Mouse (Mus musculus): ENCODE results near the gene Ap1s1.

The Ap1s1 gene

GRCm38 (mm10) chr5:137045402-137046323 lies at the start of gene Ap1s1:
Gene Ap1s1, minus strand, starts transcription at chr5:137046135.
- DNase-seq (ENCODE audit: low spot score in 2 of 2) = peak; percentile 97

- no peak for DNase-seq (ENCODE audit: low spot score in 2 of 2)
Measured at GRCm38 (mm10) chr5:137095135-137095534, 49.2 kb upstream of the Ap1s1 start.

GRCm38 (mm10) chr5:137093720-137094119 lies 47.8 kb upstream of the Ap1s1 start:
- DNase-seq (ENCODE audit: low spot score in 2 of 2) = no peak

- DNase-seq (ENCODE audit: low spot score in 2 of 2) = no peak
Measured at GRCm38 (mm10) chr5:137091560-137091959, 45.6 kb upstream of the Ap1s1 start.

- no peak for DNase-seq (ENCODE audit: low spot score in 2 of 2)
Measured at GRCm38 (mm10) chr5:137090870-137091269, 44.9 kb upstream of the Ap1s1 start.

GRCm38 (mm10) chr5:137087410-137087809 lies 41.5 kb upstream of the Ap1s1 start:
- no peak for DNase-seq (ENCODE audit: low spot score in 2 of 2)

- no peak for DNase-seq (ENCODE audit: low spot score in 2 of 2)
Measured at GRCm38 (mm10) chr5:137085731-137086130, 39.8 kb upstream of the Ap1s1 start.

- DNase-seq (ENCODE audit: low spot score in 2 of 2) = no peak
Measured at GRCm38 (mm10) chr5:137085021-137085420, 39.1 kb upstream of the Ap1s1 start.

- DNase-seq (ENCODE audit: low spot score in 2 of 2) = no peak
Measured at GRCm38 (mm10) chr5:137083051-137083450, 37.1 kb upstream of the Ap1s1 start.

- peak in 1 of 2 experiments; percentile 26 for DNase-seq (ENCODE audit: low spot score in 2 of 2)
Measured at GRCm38 (mm10) chr5:137079849-137080248, 33.9 kb upstream of the Ap1s1 start.

GRCm38 (mm10) chr5:137078616-137079015 lies 32.7 kb upstream of the Ap1s1 start:
- no peak for DNase-seq (ENCODE audit: low spot score in 2 of 2)

GRCm38 (mm10) chr5:137078041-137078440 lies 32.1 kb upstream of the Ap1s1 start:
- DNase-seq (ENCODE audit: low spot score in 2 of 2) = no peak

- no peak for DNase-seq (ENCODE audit: low spot score in 2 of 2)
Measured at GRCm38 (mm10) chr5:137077187-137077586, 31.3 kb upstream of the Ap1s1 start.

- DNase-seq (ENCODE audit: low spot score in 2 of 2) = peak in 1 of 2 experiments; percentile 48
Measured at GRCm38 (mm10) chr5:137076191-137076930, 30.4 kb upstream of the Ap1s1 start.

GRCm38 (mm10) chr5:137075726-137076125 lies 29.8 kb upstream of the Ap1s1 start:
- no peak for DNase-seq (ENCODE audit: low spot score in 2 of 2)

- DNase-seq (ENCODE audit: low spot score in 2 of 2) = peak in 1 of 2 experiments; percentile 47
Measured at GRCm38 (mm10) chr5:137074191-137074651, 28.3 kb upstream of the Ap1s1 start.

GRCm38 (mm10) chr5:137073141-137073540 lies 27.2 kb upstream of the Ap1s1 start:
- DNase-seq (ENCODE audit: low spot score in 2 of 2) = no peak

GRCm38 (mm10) chr5:137072079-137072960 lies 26.4 kb upstream of the Ap1s1 start, which contains the start of gene Serpine1:
Gene Serpine1, minus strand, starts transcription at chr5:137072268.
- peak; percentile 80 to 83 for DNase-seq (ENCODE audit: low spot score in 2 of 2)

GRCm38 (mm10) chr5:137070881-137071605 lies 25.1 kb upstream of the Ap1s1 start:
- no peak for DNase-seq (ENCODE audit: low spot score in 2 of 2)

GRCm38 (mm10) chr5:137068711-137069110 lies 22.8 kb upstream of the Ap1s1 start:
- DNase-seq (ENCODE audit: low spot score in 2 of 2) = no peak

- DNase-seq (ENCODE audit: low spot score in 2 of 2) = no peak
Measured at GRCm38 (mm10) chr5:137065923-137066322, 20.0 kb upstream of the Ap1s1 start.

Data from urinary bladder, postnatal 4 days (tissue).